Mouse (Mus musculus) intestine, postnatal 0 days (tissue): ENCODE data around the gene Pcbp1. TPM values are rescaled to one million over a fixed set of nuclear protein-coding genes. Genes with fewer than 3 reads are reported as not detected.

Source experiments
- ATAC-seq: fragments of 200-750 bp; cut with Nextera tagmentation; 2 replicates; pipeline ENCODE4 v1.8.0; 2017; ENCODE audit warnings: mild to moderate bottlenecking, moderate TSS enrichment, moderate library complexity
- H3K27ac ChIP-seq: fragments of 300-500 bp; sonication (generic); 2 replicates; pipeline ENCODE4 v1.5.1; 2014; ENCODE audit warnings: mild to moderate bottlenecking, low read depth, low read length, moderate library complexity
- H3K27me3 ChIP-seq: fragments of 300-500 bp; sonication (generic); replicated peaks from 2 replicates; pipeline ENCODE4 v1.6.1; 2014; ENCODE audit warnings: low read length, mixed read lengths; ENCODE audit not compliant: control insufficient read depth, insufficient read depth
- H3K36me3 ChIP-seq: fragments of 300-500 bp; sonication (generic); 2 replicates; pipeline ENCODE4 v1.6.1; 2014; ENCODE audit warnings: mild to moderate bottlenecking, moderate library complexity; ENCODE audit not compliant: control insufficient read depth, insufficient read depth
- H3K4me1 ChIP-seq: fragments of 300-500 bp; sonication (generic); replicated peaks from 2 replicates; pipeline ENCODE4 v1.6.1; 2014; ENCODE audit warnings: antibody characterized with exemption, low read length, mixed read lengths; ENCODE audit not compliant: control insufficient read depth, insufficient read depth
- H3K4me2 ChIP-seq: fragments of 300-500 bp; sonication (generic); replicated peaks from 2 replicates; pipeline ENCODE4 v1.6.1; 2014; ENCODE audit warnings: low read depth, mild to moderate bottlenecking, moderate library complexity
- H3K4me3 ChIP-seq: fragments of 300-500 bp; sonication (generic); 2 replicates; pipeline ENCODE4 v1.5.1; 2014; ENCODE audit warnings: low read depth, low read length
- H3K9ac ChIP-seq: fragments of 300-500 bp; sonication (generic); 2 replicates; pipeline ENCODE4 v1.6.1; 2014; ENCODE audit warnings: mild to moderate bottlenecking, low read depth, low read length
- H3K9me3 ChIP-seq: fragments of 300-500 bp; sonication (generic); 2 replicates; pipeline ENCODE4 v1.6.1; 2016; ENCODE audit warnings: mixed run types; ENCODE audit not compliant: control insufficient read depth
- CTCF ChIP-seq: sonication (generic); IDR thresholded peaks from 2 replicates; pipeline ENCODE4 v1.5.1; 2016; ENCODE audit warnings: low read depth, mild to moderate bottlenecking, control low read depth, antibody characterized with exemption, moderate library complexity
- WGBS: fragments of 180-500 bp; shearing (Covaris S2); extraction: QIAGEN DNeasy Blood & Tissue Kit; methylation state at CpG from one replicate; pipeline ENCODE4 v1.1.7; 2014; 5-methylcytosine and 5-hydroxymethylcytosine counted together
- polyA plus RNA-seq: library from polyadenylated mRNA; unstranded; fragments of >200 nt; fragmentation: Nextera tagmentation; extraction: Ambion mirVana; gene quantifications from 2 replicates; pipeline ENCODE4 v1.2.1, GENCODE M21; 2015

Gene Pcbp1
- polyA plus RNA-seq, 1 experiment from 2014 or later, result 326 TPM

DNA sequence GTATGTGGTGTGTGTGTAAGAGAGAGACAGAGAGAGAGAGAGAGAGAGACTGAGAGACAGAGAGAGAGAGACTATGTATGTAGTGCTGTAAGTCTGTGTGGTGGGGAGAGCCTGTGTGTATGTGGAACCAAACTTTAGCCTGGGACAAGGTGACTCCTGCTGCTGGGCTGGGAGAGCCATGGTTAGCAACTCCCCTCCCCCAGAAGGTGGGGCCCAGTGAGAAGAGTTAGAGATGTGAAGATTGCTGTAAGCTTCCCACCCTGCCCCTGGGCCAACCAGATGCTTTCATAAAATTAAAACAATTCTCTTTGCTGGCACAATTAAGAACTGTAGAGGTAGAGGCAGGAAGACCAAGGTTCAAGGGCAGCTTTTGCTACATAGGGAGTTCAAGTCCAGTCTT is 19.0 kb downstream of the Pcbp1 start:
- Histone ChIP-seq H3K9me3 (no peaks in the 10 kb centered on the region), H3K27ac (no peak overlapping the region), H3K27me3 (no peaks in the 10 kb centered on the region), H3K9ac (no peak overlapping the region), H3K36me3 (no peaks in the 10 kb centered on the region), H3K4me1 (no peaks in the 10 kb centered on the region), H3K4me3 (no peak overlapping the region), H3K4me2 (no peak overlapping the region)
- TF ChIP-seq CTCF, result no peak
- ATAC-seq, result no peak

DNA sequence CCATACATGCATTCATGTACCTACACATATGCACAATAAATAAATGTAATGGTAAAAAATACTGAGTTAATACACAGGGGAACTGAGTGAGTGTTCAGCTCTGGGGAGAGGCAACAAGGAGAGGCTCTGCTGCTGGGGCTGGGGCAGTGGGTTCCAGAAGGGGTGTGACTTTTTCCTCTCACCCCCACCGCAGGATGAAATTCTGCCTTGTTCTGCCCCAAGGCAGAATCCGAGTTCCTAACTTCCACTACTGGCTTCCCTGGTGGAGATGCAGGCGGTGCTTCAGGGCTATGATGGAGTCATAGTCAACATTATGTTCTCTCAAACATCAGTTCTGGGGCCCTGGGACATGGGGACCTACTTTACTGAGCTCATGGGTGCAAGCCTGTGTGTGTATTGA is 19.8 kb downstream of the Pcbp1 start:
- Histone ChIP-seq H3K4me1 (no peaks in the 10 kb centered on the region), H3K9me3 (no peaks in the 10 kb centered on the region), H3K27me3 (no peaks in the 10 kb centered on the region), H3K4me2 (no peak overlapping the region), H3K36me3 (no peaks in the 10 kb centered on the region), H3K9ac (no peak overlapping the region), H3K27ac (no peak overlapping the region), H3K4me3 (no peak overlapping the region)
- TF ChIP-seq CTCF, result no peak
- WGBS, result 79% methylated on average over 3 of the region's 3 CpGs
- ATAC-seq, result no peak

DNA sequence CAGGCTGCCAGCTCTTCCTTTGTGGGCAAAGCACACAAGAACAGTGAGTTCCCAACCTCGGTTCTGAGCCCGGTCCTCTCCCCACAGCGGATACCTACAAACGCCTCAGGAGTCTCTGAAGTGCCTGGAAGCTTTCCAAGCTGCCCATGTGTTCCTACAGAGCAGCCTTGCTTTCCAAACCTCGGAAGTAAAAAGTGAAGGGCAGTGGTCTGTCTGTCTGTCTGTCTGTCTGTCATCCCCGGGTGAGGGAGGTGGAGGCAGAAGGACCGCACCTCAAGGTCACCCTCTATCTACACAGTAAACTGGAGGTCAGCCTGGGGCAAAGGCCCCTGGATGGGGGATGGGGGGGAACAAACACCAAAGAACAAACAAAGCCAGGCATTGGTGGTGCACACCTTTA is 20.4 kb downstream of the Pcbp1 start:
- no peak overlapping the region for H3K4me2 ChIP-seq
- no peaks in the 10 kb centered on the region for H3K27me3 ChIP-seq
- H3K4me1 ChIP-seq, result no peaks in the 10 kb centered on the region
- no peak overlapping the region for H3K27ac ChIP-seq
- WGBS, result 56% methylated on average over 7 of the region's 7 CpGs
- H3K9ac ChIP-seq, result no peak overlapping the region
- TF ChIP-seq CTCF, result no peak
- H3K4me3 ChIP-seq, result no peak overlapping the region
- H3K36me3 ChIP-seq, result no peaks in the 10 kb centered on the region
- H3K9me3 ChIP-seq, result no peaks in the 10 kb centered on the region
- ATAC-seq, result no peak

DNA sequence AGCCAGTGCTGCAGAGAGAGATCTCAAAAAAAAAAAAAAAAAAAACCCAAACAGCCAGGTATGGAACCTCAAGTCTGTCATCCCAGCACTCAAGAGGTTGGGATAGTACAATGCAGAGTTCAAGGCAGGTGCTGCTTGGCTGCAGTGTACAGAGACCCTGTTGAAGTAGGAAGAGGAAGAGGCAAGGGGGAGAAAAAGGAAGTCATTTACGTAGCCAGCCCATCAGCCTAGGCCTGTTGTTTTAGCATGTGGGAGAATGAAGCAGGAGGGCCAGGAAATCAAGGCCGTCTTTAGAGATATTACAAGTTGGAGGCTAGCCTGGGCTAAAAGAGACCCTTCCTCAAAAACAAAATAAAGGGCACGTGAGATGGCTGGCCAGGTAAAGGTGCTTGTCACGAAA is 22.6 kb downstream of the Pcbp1 start:
- Histone ChIP-seq H3K9ac (no peak overlapping the region), H3K4me1 (no peaks in the 10 kb centered on the region), H3K4me3 (no peak overlapping the region), H3K27ac (no peak overlapping the region), H3K36me3 (no peaks in the 10 kb centered on the region), H3K9me3 (no peaks in the 10 kb centered on the region), H3K4me2 (no peak overlapping the region), H3K27me3 (no peaks in the 10 kb centered on the region)
- 88% methylated on average over 4 of the region's 4 CpGs for WGBS
- ATAC-seq, result no peak
- no peak for TF ChIP-seq CTCF

DNA sequence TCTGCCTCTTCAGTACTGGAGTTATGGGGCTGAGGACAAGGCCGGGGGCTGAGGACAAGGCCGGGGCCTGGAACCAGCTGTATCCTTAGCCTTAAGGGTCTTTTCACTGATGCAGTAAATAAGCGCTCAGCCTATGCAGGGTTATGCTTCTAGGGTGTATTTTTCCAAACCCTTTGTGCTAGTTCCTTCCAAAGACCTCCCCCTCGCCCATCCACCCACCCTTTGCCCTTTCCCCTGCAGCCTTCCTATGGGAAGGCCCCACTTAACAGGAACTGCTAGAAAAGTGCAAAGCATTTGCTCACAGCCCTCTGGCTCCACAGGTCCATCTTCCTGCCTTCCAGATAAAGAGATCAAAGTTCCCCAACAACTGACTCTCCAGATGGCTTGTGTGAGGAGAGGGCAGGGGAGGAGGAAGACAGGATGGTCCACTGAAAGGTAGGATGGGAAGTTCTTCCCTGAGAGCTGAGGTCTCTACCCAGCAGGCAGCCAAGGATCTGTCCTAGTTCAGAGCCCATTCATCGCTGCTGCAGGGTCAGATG is 26.5 kb downstream of the Pcbp1 start:
- H3K27ac ChIP-seq, result peak overlapping the region; percentile 72
- no peaks in the 10 kb centered on the region for H3K36me3 ChIP-seq
- no peaks in the 10 kb centered on the region for H3K9me3 ChIP-seq
- H3K4me3 ChIP-seq, result no peak overlapping the region
- no peaks in the 10 kb centered on the region for H3K27me3 ChIP-seq
- H3K9ac ChIP-seq, result no peak overlapping the region
- peaks cover 10% of the 10 kb centered on the region; the same call in 1 of the 2 replicates for H3K4me1 ChIP-seq
- ATAC-seq, result peak; percentile 62
- WGBS, result 38% methylated on average over 5 of the region's 5 CpGs
- H3K4me2 ChIP-seq, result peak overlapping the region; percentile 14
- TF ChIP-seq CTCF, result no peak

DNA sequence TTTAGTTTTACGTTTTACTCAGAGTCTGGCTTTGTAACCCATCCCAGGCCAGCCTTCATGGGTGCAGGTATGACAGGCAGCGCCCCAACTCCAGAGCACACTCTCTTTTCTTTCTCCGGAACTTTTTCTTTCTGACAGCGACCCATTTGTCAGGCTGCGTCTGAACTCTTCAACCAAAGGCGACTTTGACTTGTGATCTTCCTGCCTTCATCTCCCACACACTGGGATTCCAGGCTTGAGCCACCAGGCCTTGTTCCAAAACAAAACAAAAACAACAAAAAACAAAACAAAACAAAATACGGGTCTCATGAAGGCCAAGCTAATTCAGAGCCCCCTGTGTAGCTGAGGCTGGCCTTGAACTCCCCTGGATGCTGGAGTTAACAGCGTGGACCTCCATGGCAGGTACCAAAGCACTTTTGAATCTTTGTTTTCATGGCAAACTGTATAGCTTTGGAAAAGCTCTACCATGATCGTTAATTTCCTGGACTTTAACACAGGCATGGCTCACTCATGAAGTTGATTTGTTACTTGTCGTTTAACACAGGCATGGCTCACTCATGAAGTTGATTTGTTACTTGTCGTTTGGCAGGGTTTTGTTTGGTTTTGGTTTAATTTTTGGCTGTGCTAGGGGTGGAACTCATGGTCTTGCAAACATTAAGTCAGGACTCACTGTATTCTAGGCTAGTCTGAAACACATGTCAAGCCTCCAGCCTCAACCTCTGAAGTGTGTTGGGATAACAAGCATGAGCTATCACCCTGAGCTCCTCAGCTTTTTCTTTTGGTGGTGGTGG is 28.0 kb downstream of the Pcbp1 start:
- ATAC-seq, result no peak
- Histone ChIP-seq H3K27ac (peak overlapping the region; percentile 80), H3K4me2 (peak overlapping the region; percentile 56), H3K27me3 (no peaks in the 10 kb centered on the region), H3K9me3 (no peaks in the 10 kb centered on the region), H3K36me3 (no peaks in the 10 kb centered on the region), H3K9ac (no peak overlapping the region; the same call in 1 of the 2 replicates), H3K4me1 (peaks cover 10% of the 10 kb centered on the region; the same call in 1 of the 2 replicates), H3K4me3 (peak overlapping the region; percentile 29)
- 52% methylated on average over 11 of the region's 11 CpGs for WGBS
- TF ChIP-seq CTCF, result no peak
